Mouse (Mus musculus): ENCODE data around the gene Krt86.

- no peak for TF ChIP-seq CTCF (IDR thresholded peaks at IDR 0.05; ENCODE audit: low read depth)
- TF ChIP-seq EP300 (IDR thresholded peaks at IDR 0.05; ENCODE audit: low read depth), result no peak
Observed at GRCm38 (mm10) chr15:101436611-101437010, 36.7 kb upstream of the Krt86 start.

All from liver, postnatal 0 days (tissue).